Mouse (Mus musculus) brown adipose tissue, adult 24 weeks (tissue): Measurements from ENCODE around the gene Vwa5b1. TPM values are rescaled to one million over a fixed set of nuclear protein-coding genes. Genes with fewer than 3 reads are reported as not detected.

Source experiments
- H3K27ac ChIP-seq: fragments of 200-500 bp; replicated peaks from 2 replicates; pipeline ENCODE4 v1.5.1; 2012; ENCODE audit warnings: low read depth, mild to moderate bottlenecking, low read length
- H3K4me1 ChIP-seq: fragments of 200-500 bp; 2 replicates; pipeline ENCODE4 v1.6.1; 2012; ENCODE audit warnings: low read length, mixed read lengths; ENCODE audit not compliant: control insufficient read depth, insufficient read depth, insufficient read length
- H3K4me3 ChIP-seq: fragments of 200-500 bp; 2 replicates; pipeline ENCODE4 v1.5.1; 2012; ENCODE audit warnings: low read depth, mild to moderate bottlenecking, low read length, moderate library complexity; ENCODE audit not compliant: insufficient read depth
- polyA plus RNA-seq: library from polyadenylated mRNA; stranded (reverse); fragments of >200 nt; gene quantifications from 2 replicates; pipeline ENCODE4 v1.2.4, GENCODE M21; 2012; ENCODE audit not compliant: missing spikeins, insufficient read depth, insufficient read length

Gene Vwa5b1
- not detected in 2 replicates for polyA plus RNA-seq

- no peak within 1 kb of the TSS for H3K27ac ChIP-seq
- H3K4me1 ChIP-seq = no peaks in the 10 kb centered on the region
- no peak within 1 kb of the TSS for H3K4me3 ChIP-seq
Observed at GRCm38 (mm10) chr4:138635428-138636145, at the start of gene Vwa5b1. Gene Vwa5b1 (minus strand): TSS chr4:138635884.

GRCm38 (mm10) chr4:138682760-138683159 is 47.1 kb upstream of the Vwa5b1 start:
- no peak overlapping the region for H3K4me3 ChIP-seq
- H3K4me1 ChIP-seq = no peaks in the 10 kb centered on the region
- no peak overlapping the region for H3K27ac ChIP-seq

- H3K4me1 ChIP-seq = no peaks in the 10 kb centered on the region
- no peak overlapping the region for H3K4me3 ChIP-seq
- no peak overlapping the region for H3K27ac ChIP-seq
Observed at GRCm38 (mm10) chr4:138680124-138680523, 44.4 kb upstream of the Vwa5b1 start.

GRCm38 (mm10) chr4:138677579-138677978 is 41.9 kb upstream of the Vwa5b1 start:
- no peak overlapping the region for H3K4me3 ChIP-seq
- no peak overlapping the region for H3K27ac ChIP-seq
- H3K4me1 ChIP-seq = no peaks in the 10 kb centered on the region

- H3K4me1 ChIP-seq = no peaks in the 10 kb centered on the region
- no peak overlapping the region for H3K27ac ChIP-seq
- no peak overlapping the region for H3K4me3 ChIP-seq
Observed at GRCm38 (mm10) chr4:138676480-138676879, 40.8 kb upstream of the Vwa5b1 start.

- no peak overlapping the region for H3K4me3 ChIP-seq
- no peaks in the 10 kb centered on the region for H3K4me1 ChIP-seq
- no peak overlapping the region for H3K27ac ChIP-seq
Observed at GRCm38 (mm10) chr4:138672160-138672559, 36.5 kb upstream of the Vwa5b1 start.

- H3K4me3 ChIP-seq = no peak overlapping the region
- H3K4me1 ChIP-seq = no peaks in the 10 kb centered on the region
- H3K27ac ChIP-seq = no peak overlapping the region
Observed at GRCm38 (mm10) chr4:138670093-138670889, 34.6 kb upstream of the Vwa5b1 start.

- H3K27ac ChIP-seq = no peak overlapping the region
- H3K4me3 ChIP-seq = no peak overlapping the region
- no peaks in the 10 kb centered on the region for H3K4me1 ChIP-seq
Observed at GRCm38 (mm10) chr4:138666521-138666920, 30.8 kb upstream of the Vwa5b1 start.

- Histone ChIP-seq H3K4me1 (no peaks in the 10 kb centered on the region), H3K4me3 (no peak overlapping the region), H3K27ac (no peak overlapping the region)
Observed at GRCm38 (mm10) chr4:138659936-138660602, 24.4 kb upstream of the Vwa5b1 start.

- Histone ChIP-seq H3K4me1 (no peaks in the 10 kb centered on the region), H3K27ac (no peak overlapping the region), H3K4me3 (no peak overlapping the region)
Observed at GRCm38 (mm10) chr4:138653056-138653455, 17.4 kb upstream of the Vwa5b1 start.

GRCm38 (mm10) chr4:138651881-138652280 is 16.2 kb upstream of the Vwa5b1 start:
- Histone ChIP-seq H3K4me3 (no peak overlapping the region), H3K27ac (no peak overlapping the region), H3K4me1 (no peaks in the 10 kb centered on the region)

GRCm38 (mm10) chr4:138648096-138648635 is 12.5 kb upstream of the Vwa5b1 start:
- Histone ChIP-seq H3K4me1 (no peaks in the 10 kb centered on the region), H3K4me3 (no peak overlapping the region), H3K27ac (no peak overlapping the region)

- H3K4me1 ChIP-seq = no peaks in the 10 kb centered on the region
- no peak overlapping the region for H3K27ac ChIP-seq
- no peak overlapping the region for H3K4me3 ChIP-seq
Observed at GRCm38 (mm10) chr4:138642272-138642671, 6.6 kb upstream of the Vwa5b1 start.

- Histone ChIP-seq H3K4me3 (no peak overlapping the region), H3K4me1 (no peaks in the 10 kb centered on the region), H3K27ac (no peak overlapping the region)
Observed at GRCm38 (mm10) chr4:138636146-138636511, 445 bp upstream of the Vwa5b1 start.

- H3K27ac ChIP-seq = no peak overlapping the region
- no peak overlapping the region for H3K4me3 ChIP-seq
- H3K4me1 ChIP-seq = no peaks in the 10 kb centered on the region
Observed at GRCm38 (mm10) chr4:138628256-138628655, 7.4 kb downstream of the Vwa5b1 start.
